Comparison of ENCODE assay signal across 14 mouse cellular contexts in genomic region chr10:112584939-112585338, GRCm38 (mm10).
"Had no signal": no experiment of that assay in that cellular context is flagged by ENCODE, and none has a peak within 500 bp of the region (broad histone marks: within the 10 kb centered on the region; RNA-seq: fewer than 3 reads in every experiment).

No protein-coding gene starts in this region.

- H3K27ac ChIP-seq: liver, embryonic 13.5 days; stomach, embryonic 15.5 days had no signal

- H3K4me3 ChIP-seq: liver, embryonic 13.5 days; stomach, embryonic 15.5 days had no signal

- DNase-seq: kidney, adult 18-20 months; kidney, adult 9 months; kidney, postnatal 14 days; kidney, postnatal 4 days; liver, embryonic 13.5 days; lung, adult 2 months; lung, postnatal 14 days; lung, postnatal 4 days; midbrain, embryonic 14.5 days; right cerebral cortex, postnatal 25 days; spleen, adult 18-20 months; thymus, adult 18-20 months; thymus, postnatal 36 days had no signal
